Mouse (Mus musculus): ENCODE measurements at regions not wholly inside any gene's neighbourhood (a gene's known extent, or its start where the extent isn't known, plus 50 kb on each side); places are given as distances from the start of the nearest gene placed in this dataset.
A peak's percentile ranks its signal among the peaks of the same experiment; 100 is the strongest.

- no peak for DNase-seq (ENCODE audit: low spot score in 2 of 2)
These were observed 65.6 kb downstream of the En1 start for GRCm38 (mm10) chr1:120667776-120668175.

GRCm38 (mm10) chr1:120683532-120684245 is 81.5 kb downstream of the En1 start:
- no peak for DNase-seq (ENCODE audit: low spot score in 2 of 2)

GRCm38 (mm10) chr1:120685650-120686244 is 83.5 kb downstream of the En1 start:
- no peak for DNase-seq (ENCODE audit: low spot score in 2 of 2)

- DNase-seq (ENCODE audit: low spot score in 2 of 2): no peak
These were observed 89.4 kb downstream of the En1 start for GRCm38 (mm10) chr1:120691571-120691970.

GRCm38 (mm10) chr1:120698189-120698588 is 96.0 kb downstream of the En1 start:
- no peak for DNase-seq (ENCODE audit: low spot score in 2 of 2)

- no peak for DNase-seq (ENCODE audit: low spot score in 2 of 2)
These were observed 102.0 kb downstream of the En1 start for GRCm38 (mm10) chr1:120704201-120704600.

GRCm38 (mm10) chr1:120706011-120706410 is 103.8 kb downstream of the En1 start:
- DNase-seq (ENCODE audit: low spot score in 2 of 2): no peak

- DNase-seq (ENCODE audit: low spot score in 2 of 2): no peak
These were observed 106.3 kb downstream of the En1 start for GRCm38 (mm10) chr1:120708511-120708910.

- DNase-seq (ENCODE audit: low spot score in 2 of 2): no peak
These were observed 113.1 kb downstream of the En1 start for GRCm38 (mm10) chr1:120715105-120715877.

- DNase-seq (ENCODE audit: low spot score in 2 of 2): no peak
These were observed 124.6 kb downstream of the En1 start for GRCm38 (mm10) chr1:120726777-120727176.

- DNase-seq (ENCODE audit: low spot score in 2 of 2): no peak
These were observed 125.2 kb downstream of the En1 start for GRCm38 (mm10) chr1:120727427-120727826.

- no peak for DNase-seq (ENCODE audit: low spot score in 2 of 2)
These were observed 129.8 kb downstream of the En1 start for GRCm38 (mm10) chr1:120732003-120732402.

GRCm38 (mm10) chr1:120733683-120734082 is 131.5 kb downstream of the En1 start:
- no peak for DNase-seq (ENCODE audit: low spot score in 2 of 2)

- no peak for DNase-seq (ENCODE audit: low spot score in 2 of 2)
These were observed 132.6 kb downstream of the En1 start for GRCm38 (mm10) chr1:120734846-120735245.

- DNase-seq (ENCODE audit: low spot score in 2 of 2): no peak
These were observed 137.3 kb downstream of the En1 start for GRCm38 (mm10) chr1:120739499-120739898.

- no peak for DNase-seq (ENCODE audit: low spot score in 2 of 2)
These were observed 139.0 kb downstream of the En1 start for GRCm38 (mm10) chr1:120741091-120741740.

GRCm38 (mm10) chr1:120748963-120749362 is 146.7 kb downstream of the En1 start:
- DNase-seq (ENCODE audit: low spot score in 2 of 2): no peak

- DNase-seq (ENCODE audit: low spot score in 2 of 2): no peak
These were observed 151.2 kb downstream of the En1 start for GRCm38 (mm10) chr1:120753406-120753805.

GRCm38 (mm10) chr1:120754337-120754736 is 152.1 kb downstream of the En1 start:
- no peak for DNase-seq (ENCODE audit: low spot score in 2 of 2)

- peak in 1 of 2 experiments; percentile 12 for DNase-seq (ENCODE audit: low spot score in 2 of 2)
These were observed 155.1 kb downstream of the En1 start for GRCm38 (mm10) chr1:120757283-120757821.

- no peak for DNase-seq (ENCODE audit: low spot score in 2 of 2)
These were observed 156.0 kb downstream of the En1 start for GRCm38 (mm10) chr1:120758172-120758571.

GRCm38 (mm10) chr1:120758762-120759161 is 156.5 kb downstream of the En1 start:
- DNase-seq (ENCODE audit: low spot score in 2 of 2): no peak
